Mouse (Mus musculus): Measurements from ENCODE around the gene Spcs3. TPM values are rescaled to one million over a fixed set of nuclear protein-coding genes. Genes with fewer than 3 reads are reported as not detected.
A peak's percentile ranks its signal among the peaks of the same experiment; 100 is the strongest.

The Spcs3 gene
- polyA plus RNA-seq, 1 experiment from 2014 or later = 94.0 TPM

DNA sequence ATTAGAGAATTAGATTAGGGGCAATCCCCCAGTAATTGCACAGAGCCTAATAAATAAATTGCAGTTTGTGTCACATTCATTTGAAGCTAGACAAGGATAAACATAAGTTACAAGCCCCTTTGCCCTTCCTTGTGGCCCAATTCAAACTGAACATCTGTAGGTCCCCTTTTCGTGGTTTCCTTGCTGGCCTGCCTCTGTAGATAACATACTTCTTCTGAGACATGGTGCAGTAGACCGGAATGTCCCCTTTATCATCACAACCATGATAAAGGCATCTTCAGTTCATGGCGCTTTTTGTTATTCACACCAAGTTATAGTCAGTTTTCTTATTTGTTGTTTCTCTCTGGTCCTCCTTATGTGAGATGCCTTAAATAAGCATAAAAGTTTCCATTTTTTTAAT is 18.0 kb downstream of the Spcs3 start:
- WGBS = 72% methylated on average over 3 of the region's 3 CpGs

DNA sequence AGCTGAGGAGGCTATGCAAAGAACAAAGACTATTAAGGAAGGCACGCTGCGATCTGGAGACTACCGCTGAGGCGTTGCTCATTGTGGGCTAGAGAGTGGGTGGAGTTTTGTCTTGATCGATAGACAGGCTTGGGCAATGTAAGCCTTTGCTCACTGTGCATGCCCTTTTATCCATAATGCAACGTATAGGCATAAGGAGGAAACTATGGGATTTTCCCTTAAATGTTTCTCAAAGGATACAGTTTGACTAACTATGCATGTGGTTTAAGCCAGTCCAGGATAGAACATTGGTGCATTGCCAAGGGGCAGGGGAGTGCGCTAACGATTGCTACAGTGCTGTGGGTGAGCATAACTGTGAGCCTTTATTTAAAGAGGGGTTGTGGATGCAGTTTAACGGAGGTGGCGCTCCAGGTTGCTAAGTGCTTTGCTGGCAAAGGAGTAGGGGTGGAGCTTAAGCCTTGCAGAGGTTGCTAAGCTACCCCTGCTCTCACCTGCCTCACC is 20.5 kb downstream of the Spcs3 start:
- no peaks in the 10 kb centered on the region for H3K36me3 ChIP-seq (ENCODE audit: insufficient read depth, low read length)
- 0 out of 2 replicates have a peak, but pooled peaks cover 2% of the 10 kb centered on the region for H3K4me1 ChIP-seq (replicated peaks; ENCODE audit: insufficient read depth, low read length)
- DNase-seq (ENCODE audit: low spot score) (peak; percentile 27), ATAC-seq (replicated peaks; ENCODE audit: low FRiP score, low read depth) (peak; percentile 65)
- peak; percentile 50; the same call in 1 of the 2 replicates for TF ChIP-seq CTCF (IDR thresholded peaks at IDR 0.05; ENCODE audit: low read depth)
- H3K9me3 ChIP-seq (replicated peaks; ENCODE audit: low read length) = no peaks in the 10 kb centered on the region
- no peak overlapping the region for H3K9ac ChIP-seq (ENCODE audit: low read depth, low read length)
- WGBS = 3% methylated on average over 10 of the region's 10 CpGs
- H3K27me3 ChIP-seq (ENCODE audit: insufficient read depth, low read length) = no peaks in the 10 kb centered on the region
- H3K4me2 ChIP-seq (ENCODE audit: low read length) = peak overlapping the region; percentile 49
- peak overlapping the region; percentile 16; the same call in 1 of the 2 replicates for H3K4me3 ChIP-seq (replicated peaks; ENCODE audit: low read depth, low read length)
- no peak overlapping the region for H3K27ac ChIP-seq

More for the DNA sequence above, 18.0 kb downstream of the Spcs3 start:
- Histone ChIP-seq H3K27me3 (ENCODE audit: insufficient read depth, low read length) (no peaks in the 10 kb centered on the region), H3K4me1 (replicated peaks; ENCODE audit: insufficient read depth, low read length) (0 out of 2 replicates have a peak, but pooled peaks cover 2% of the 10 kb centered on the region), H3K27ac (no peak overlapping the region), H3K4me2 (ENCODE audit: low read length) (no peak overlapping the region), H3K9ac (ENCODE audit: low read depth, low read length) (no peak overlapping the region), H3K4me3 (replicated peaks; ENCODE audit: low read depth, low read length) (no peak overlapping the region), H3K9me3 (replicated peaks; ENCODE audit: low read length) (no peaks in the 10 kb centered on the region), H3K36me3 (ENCODE audit: insufficient read depth, low read length) (no peaks in the 10 kb centered on the region)
- ATAC-seq (replicated peaks; ENCODE audit: low FRiP score, low read depth) = no peak
- no peak for TF ChIP-seq CTCF (IDR thresholded peaks at IDR 0.05; ENCODE audit: low read depth)
- DNase-seq (ENCODE audit: low spot score) = no peak

- Histone ChIP-seq H3K36me3 (ENCODE audit: insufficient read depth, low read length) (no peaks in the 10 kb centered on the region), H3K4me1 (replicated peaks; ENCODE audit: insufficient read depth, low read length) (0 out of 2 replicates have a peak, but pooled peaks cover 2% of the 10 kb centered on the region), H3K27ac (no peak overlapping the region), H3K9ac (ENCODE audit: low read depth, low read length) (no peak overlapping the region), H3K9me3 (replicated peaks; ENCODE audit: low read length) (no peaks in the 10 kb centered on the region), H3K4me3 (replicated peaks; ENCODE audit: low read depth, low read length) (no peak overlapping the region), H3K27me3 (ENCODE audit: insufficient read depth, low read length) (no peaks in the 10 kb centered on the region), H3K4me2 (ENCODE audit: low read length) (peak overlapping the region; percentile 49)
- no peak for TF ChIP-seq CTCF (IDR thresholded peaks at IDR 0.05; ENCODE audit: low read depth)
- DNase-seq (ENCODE audit: low spot score) (no peak), ATAC-seq (replicated peaks; ENCODE audit: low FRiP score, low read depth) (no peak)
- WGBS = 6% methylated on average over 9 of the region's 11 CpGs
Measured at GRCm38 (mm10) chr8:54508814-54509213, 21.0 kb downstream of the Spcs3 start.

- Histone ChIP-seq H3K4me1 (replicated peaks; ENCODE audit: insufficient read depth, low read length) (0 out of 2 replicates have a peak, but pooled peaks cover 2% of the 10 kb centered on the region), H3K9ac (ENCODE audit: low read depth, low read length) (no peak overlapping the region), H3K36me3 (ENCODE audit: insufficient read depth, low read length) (no peaks in the 10 kb centered on the region), H3K27ac (no peak overlapping the region), H3K9me3 (replicated peaks; ENCODE audit: low read length) (no peaks in the 10 kb centered on the region), H3K4me3 (replicated peaks; ENCODE audit: low read depth, low read length) (no peak overlapping the region), H3K27me3 (ENCODE audit: insufficient read depth, low read length) (no peaks in the 10 kb centered on the region), H3K4me2 (ENCODE audit: low read length) (no peak overlapping the region)
- WGBS = 20% methylated on average over 1 of the region's 1 CpGs
- no peak for ATAC-seq (replicated peaks; ENCODE audit: low FRiP score, low read depth)
- no peak for TF ChIP-seq CTCF (IDR thresholded peaks at IDR 0.05; ENCODE audit: low read depth)
- DNase-seq (ENCODE audit: low spot score) = no peak
Measured at GRCm38 (mm10) chr8:54508096-54508456, 21.7 kb downstream of the Spcs3 start.

GRCm38 (mm10) chr8:54507428-54508095 is 22.2 kb downstream of the Spcs3 start:
- Histone ChIP-seq H3K27me3 (ENCODE audit: insufficient read depth, low read length) (no peaks in the 10 kb centered on the region), H3K27ac (no peak overlapping the region), H3K36me3 (ENCODE audit: insufficient read depth, low read length) (no peaks in the 10 kb centered on the region), H3K4me3 (replicated peaks; ENCODE audit: low read depth, low read length) (no peak overlapping the region), H3K9ac (ENCODE audit: low read depth, low read length) (no peak overlapping the region), H3K4me1 (replicated peaks; ENCODE audit: insufficient read depth, low read length) (0 out of 2 replicates have a peak, but pooled peaks cover 2% of the 10 kb centered on the region), H3K9me3 (replicated peaks; ENCODE audit: low read length) (no peaks in the 10 kb centered on the region), H3K4me2 (ENCODE audit: low read length) (peak overlapping the region; percentile 12; the same call in 1 of the 2 replicates)
- DNase-seq (ENCODE audit: low spot score) (peak; percentile 79), ATAC-seq (replicated peaks; ENCODE audit: low FRiP score, low read depth) (peak; percentile 68; the same call in 1 of the 2 replicates)
- 27% methylated on average over 6 of the region's 6 CpGs for WGBS
- TF ChIP-seq CTCF (IDR thresholded peaks at IDR 0.05; ENCODE audit: low read depth) = peak; percentile 90

DNA sequence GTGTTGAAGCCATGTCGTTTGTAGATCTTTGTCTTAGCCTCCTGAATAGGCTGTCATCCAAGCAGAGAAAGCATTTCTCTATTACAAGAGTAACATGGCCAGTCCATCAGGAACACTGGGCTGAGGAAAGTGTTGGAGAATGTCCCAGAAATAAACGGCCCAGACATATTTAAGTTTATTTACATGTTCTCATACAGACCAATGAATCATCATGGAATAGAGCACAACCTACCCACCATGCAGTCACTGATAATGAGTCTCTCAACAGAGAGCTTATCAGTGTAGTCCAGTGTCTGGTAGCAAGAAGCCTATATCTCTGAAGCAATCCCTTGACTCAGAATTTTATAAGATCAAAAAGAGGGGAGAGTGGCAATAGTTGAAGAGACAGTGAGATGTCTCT is 24.7 kb downstream of the Spcs3 start:
- Histone ChIP-seq H3K27ac (no peak overlapping the region), H3K4me2 (ENCODE audit: low read length) (no peak overlapping the region), H3K4me3 (replicated peaks; ENCODE audit: low read depth, low read length) (no peak overlapping the region), H3K9me3 (replicated peaks; ENCODE audit: low read length) (no peaks in the 10 kb centered on the region), H3K36me3 (ENCODE audit: insufficient read depth, low read length) (no peaks in the 10 kb centered on the region), H3K9ac (ENCODE audit: low read depth, low read length) (no peak overlapping the region), H3K27me3 (ENCODE audit: insufficient read depth, low read length) (no peaks in the 10 kb centered on the region), H3K4me1 (replicated peaks; ENCODE audit: insufficient read depth, low read length) (0 out of 2 replicates have a peak, but pooled peaks cover 2% of the 10 kb centered on the region)
- no peak for TF ChIP-seq CTCF (IDR thresholded peaks at IDR 0.05; ENCODE audit: low read depth)
- WGBS = 44% methylated on average over 2 of the region's 2 CpGs
- ATAC-seq (replicated peaks; ENCODE audit: low FRiP score, low read depth) (no peak), DNase-seq (ENCODE audit: low spot score) (no peak)
